Mouse (Mus musculus): ENCODE data around the gene Oprm1.
A peak's percentile ranks its signal among the peaks of the same experiment; 100 is the strongest.
"Not testable (repeated sequence)": the region's sequence is repeated elsewhere in the genome, so short reads cannot be mapped to it uniquely, and the experiment has no call there.

The Oprm1 gene

DNA sequence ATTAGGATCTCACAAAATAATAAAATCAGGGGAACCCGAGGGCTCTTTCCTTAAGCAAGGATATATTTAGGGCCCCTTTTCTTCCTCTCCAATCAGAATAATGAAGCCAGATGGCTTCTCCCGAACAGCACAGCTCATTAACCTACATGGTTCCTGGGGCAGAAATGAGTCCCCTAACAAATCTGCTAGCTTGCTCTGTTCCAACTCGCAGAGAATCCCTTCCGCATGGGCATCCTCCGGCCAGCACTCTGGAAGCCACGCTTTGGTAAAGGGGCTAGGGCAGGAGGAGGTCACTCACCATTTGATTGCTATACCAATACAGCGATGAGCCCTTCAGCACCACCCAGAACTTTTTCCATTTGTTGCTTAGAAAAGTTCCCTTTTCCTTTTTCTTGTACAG is 220.9 kb downstream of the Oprm1 start:
- peak; percentile 22 for DNase-seq (ENCODE audit: low read depth, low spot score)
- no peaks in the 10 kb centered on the region for H3K27me3 ChIP-seq (ENCODE audit: control insufficient read depth, insufficient read depth, low read length, poor library complexity, severe bottlenecking)
- H3K36me3 ChIP-seq (ENCODE audit: control insufficient read depth, insufficient read depth, low read length, poor library complexity, severe bottlenecking), result no peaks in the 10 kb centered on the region

DNA sequence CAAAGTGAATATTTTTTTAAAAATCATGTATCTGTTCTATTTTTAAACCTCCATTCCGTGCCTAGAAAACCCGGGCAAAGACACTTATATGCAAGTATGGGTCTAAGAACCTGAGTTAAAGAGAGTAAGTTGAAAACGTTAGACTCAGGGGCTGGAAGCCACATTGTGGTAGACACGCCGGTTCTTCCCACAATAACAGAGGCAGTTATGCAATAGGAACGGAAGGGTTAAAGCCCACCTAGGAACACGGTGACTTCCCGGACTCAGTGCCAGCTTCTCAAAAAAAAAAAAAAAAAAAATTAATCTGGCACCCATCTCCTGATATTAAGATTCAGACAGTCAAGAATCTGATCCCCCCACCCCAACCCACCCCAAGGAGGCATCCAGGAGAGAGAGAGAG is 221.5 kb downstream of the Oprm1 start:
- Histone ChIP-seq H3K27me3 (ENCODE audit: control insufficient read depth, insufficient read depth, low read length, poor library complexity, severe bottlenecking) (no peaks in the 10 kb centered on the region), H3K36me3 (ENCODE audit: control insufficient read depth, insufficient read depth, low read length, poor library complexity, severe bottlenecking) (no peaks in the 10 kb centered on the region)
- DNase-seq (ENCODE audit: low read depth, low spot score), result no peak

DNA sequence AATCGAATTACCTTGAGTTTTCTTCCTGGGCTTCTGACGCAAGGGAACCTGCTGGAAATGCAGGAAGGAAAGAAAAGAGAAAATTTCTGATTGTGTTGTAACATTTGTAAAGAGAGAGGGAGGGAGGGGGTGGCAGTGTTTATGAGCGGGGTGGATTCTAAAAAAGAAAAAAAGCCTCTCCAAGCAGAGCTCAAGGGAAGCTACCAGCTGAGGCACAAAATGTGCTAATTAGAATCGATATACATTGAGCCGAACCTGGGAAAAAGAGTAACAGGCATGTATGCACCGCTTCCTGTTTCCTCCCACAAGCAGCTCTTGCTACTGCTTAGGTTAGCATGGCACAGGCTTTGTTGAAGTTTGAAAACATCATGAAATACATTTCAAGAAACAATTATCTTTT is 221.9 kb downstream of the Oprm1 start:
- no peaks in the 10 kb centered on the region for H3K36me3 ChIP-seq (ENCODE audit: control insufficient read depth, insufficient read depth, low read length, poor library complexity, severe bottlenecking)
- DNase-seq (ENCODE audit: low read depth, low spot score), result peak; percentile 45
- no peaks in the 10 kb centered on the region for H3K27me3 ChIP-seq (ENCODE audit: control insufficient read depth, insufficient read depth, low read length, poor library complexity, severe bottlenecking)

DNA sequence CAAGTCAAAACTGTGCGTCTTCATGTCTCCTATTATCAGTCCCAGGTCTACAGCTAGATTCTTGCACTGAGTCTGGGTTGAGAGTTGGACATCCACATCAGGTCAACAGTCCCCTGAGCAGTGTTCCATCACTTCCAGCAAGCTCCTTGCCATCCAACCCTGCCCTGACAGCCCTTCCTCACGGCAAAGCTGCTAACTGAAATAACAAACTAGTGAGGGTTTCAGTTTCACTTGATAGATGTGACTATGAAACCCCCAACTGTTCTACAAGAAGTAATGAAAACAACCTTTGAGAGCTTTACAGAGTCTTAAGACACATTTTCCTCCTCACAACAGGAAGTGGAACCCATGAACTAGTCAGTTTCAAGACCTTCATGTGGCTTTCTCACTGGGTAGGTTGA is 224.4 kb downstream of the Oprm1 start:
- Histone ChIP-seq H3K36me3 (ENCODE audit: control insufficient read depth, insufficient read depth, low read length, poor library complexity, severe bottlenecking) (no peaks in the 10 kb centered on the region), H3K27me3 (ENCODE audit: control insufficient read depth, insufficient read depth, low read length, poor library complexity, severe bottlenecking) (no peaks in the 10 kb centered on the region)
- DNase-seq (ENCODE audit: low read depth, low spot score), result peak; percentile 71

DNA sequence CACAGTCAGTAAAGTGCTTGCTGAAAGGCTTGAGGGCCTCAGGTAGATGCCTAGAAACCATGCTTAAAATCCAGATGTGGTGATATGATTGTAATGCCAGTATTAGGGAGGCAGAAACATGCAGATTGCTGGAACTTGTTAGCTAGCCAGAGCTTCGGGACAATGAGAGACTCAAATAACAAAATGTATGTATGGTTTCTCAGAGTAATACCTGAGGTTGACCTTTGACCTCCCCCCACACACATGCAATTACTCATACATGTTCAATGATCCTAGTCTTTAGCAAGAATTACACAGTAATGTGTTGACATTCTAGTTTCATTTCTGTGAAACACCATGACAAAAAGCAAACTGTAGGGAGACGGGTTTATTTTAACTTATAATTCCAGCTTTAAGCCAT is 225.1 kb downstream of the Oprm1 start:
- no peaks in the 10 kb centered on the region for H3K27me3 ChIP-seq (ENCODE audit: control insufficient read depth, insufficient read depth, low read length, poor library complexity, severe bottlenecking)
- H3K36me3 ChIP-seq (ENCODE audit: control insufficient read depth, insufficient read depth, low read length, poor library complexity, severe bottlenecking), result no peaks in the 10 kb centered on the region
- DNase-seq (ENCODE audit: low read depth, low spot score), result peak; percentile 14

DNA sequence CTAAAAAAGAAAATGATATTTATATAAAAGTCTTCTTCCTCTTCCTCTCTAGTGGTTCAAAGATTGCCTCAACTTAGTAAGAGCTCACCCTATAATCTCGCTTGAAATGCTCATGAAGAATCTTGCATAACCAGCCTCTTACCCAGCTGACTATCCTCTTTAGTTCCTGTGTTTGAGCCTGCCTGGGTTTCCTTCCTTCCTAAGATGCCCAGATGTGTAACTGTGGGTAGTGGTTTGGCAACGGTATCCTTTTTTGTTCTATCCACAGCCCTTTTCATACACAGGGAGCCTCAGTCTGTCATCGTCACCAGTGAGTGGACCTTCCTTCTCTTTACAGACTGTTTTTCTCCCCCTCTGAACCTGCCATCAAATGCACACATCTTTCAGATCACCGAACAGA is 227.9 kb downstream of the Oprm1 start:
- no peak for DNase-seq (ENCODE audit: low read depth, low spot score)

DNA sequence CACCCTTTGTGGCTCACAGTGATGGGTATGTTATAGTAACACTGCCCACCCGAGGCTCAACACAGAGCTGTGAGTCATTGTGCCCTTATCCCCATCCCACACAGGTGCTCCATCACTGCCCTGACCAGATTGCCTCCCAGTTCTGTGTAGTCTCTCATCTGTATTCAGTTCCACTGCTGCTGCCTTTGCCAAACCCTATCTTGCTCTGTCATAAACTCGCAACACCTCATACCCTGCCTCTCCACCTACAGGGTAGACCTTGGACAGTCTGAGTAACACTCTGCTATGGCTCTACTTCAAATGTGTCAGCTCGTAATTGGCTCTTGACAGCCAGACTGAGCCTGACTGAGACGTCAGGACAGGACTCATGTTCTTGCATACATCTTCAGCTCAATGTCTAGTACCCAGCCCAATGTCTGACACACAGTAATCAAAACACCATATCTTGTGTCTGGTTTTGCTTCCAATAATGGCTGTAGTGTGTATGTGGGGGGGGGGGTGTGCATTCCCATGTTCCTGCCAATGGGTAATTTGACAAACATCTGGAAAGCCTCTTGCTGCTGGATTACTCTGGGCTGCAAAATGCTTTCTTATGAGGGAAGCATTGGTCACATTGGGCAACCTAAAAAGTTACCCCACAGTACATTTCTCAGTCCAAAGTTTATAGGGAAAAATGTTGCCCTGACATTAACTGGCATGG is 229.2 kb downstream of the Oprm1 start:
- no peaks in the 10 kb centered on the region for H3K27me3 ChIP-seq (ENCODE audit: control insufficient read depth, insufficient read depth, low read length, poor library complexity, severe bottlenecking)
- no peak for DNase-seq (ENCODE audit: low read depth, low spot score)
- no peaks in the 10 kb centered on the region for H3K36me3 ChIP-seq (ENCODE audit: control insufficient read depth, insufficient read depth, low read length, poor library complexity, severe bottlenecking)

More for the DNA sequence above, 227.9 kb downstream of the Oprm1 start:
- Histone ChIP-seq H3K36me3 (ENCODE audit: control insufficient read depth, insufficient read depth, low read length, poor library complexity, severe bottlenecking) (no peaks in the 10 kb centered on the region), H3K27me3 (ENCODE audit: control insufficient read depth, insufficient read depth, low read length, poor library complexity, severe bottlenecking) (no peaks in the 10 kb centered on the region)

DNA sequence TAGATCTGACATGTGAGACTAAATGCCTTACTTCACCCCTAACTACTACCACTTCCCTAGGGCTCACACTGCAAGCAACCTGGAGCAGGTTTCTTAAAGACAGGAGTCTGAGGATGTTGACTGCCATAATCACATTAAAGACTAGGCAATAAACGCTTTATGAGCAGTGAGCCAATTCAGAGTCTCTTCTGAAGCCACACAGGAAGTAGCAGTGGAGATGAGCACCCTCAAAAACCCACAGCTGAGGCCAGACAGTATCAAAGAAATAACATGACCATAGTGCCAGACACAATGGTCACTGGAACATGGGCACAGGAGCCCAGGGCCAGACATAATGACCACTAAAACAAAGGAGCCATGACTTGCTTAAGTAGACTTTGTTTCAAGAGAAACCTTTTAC is 230.2 kb downstream of the Oprm1 start:
- no peaks in the 10 kb centered on the region for H3K36me3 ChIP-seq (ENCODE audit: control insufficient read depth, insufficient read depth, low read length, poor library complexity, severe bottlenecking)
- H3K27me3 ChIP-seq (ENCODE audit: control insufficient read depth, insufficient read depth, low read length, poor library complexity, severe bottlenecking), result no peaks in the 10 kb centered on the region
- DNase-seq (ENCODE audit: low read depth, low spot score), result peak; percentile 22

DNA sequence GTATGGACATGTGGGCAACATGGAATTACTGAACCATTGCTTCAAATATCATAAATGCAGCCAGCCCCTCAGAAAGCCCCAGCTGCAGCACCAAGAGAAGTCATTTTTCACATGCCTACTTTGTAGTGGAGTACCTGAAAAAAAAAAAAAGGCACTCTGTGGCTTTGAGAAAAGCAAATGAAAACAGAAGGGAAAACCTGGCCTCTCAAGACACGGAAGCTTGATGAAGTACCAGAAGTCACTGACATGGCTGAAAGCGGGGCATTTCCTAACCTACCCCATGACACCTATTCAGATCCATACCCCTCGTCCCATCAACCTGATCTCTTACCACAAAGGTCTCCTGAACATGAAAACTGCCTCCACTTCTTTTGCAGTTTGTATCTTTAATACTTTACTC is 238.6 kb downstream of the Oprm1 start:
- DNase-seq (ENCODE audit: low read depth, low spot score), result no peak
- H3K36me3 ChIP-seq (ENCODE audit: control insufficient read depth, insufficient read depth, low read length, poor library complexity, severe bottlenecking), result no peaks in the 10 kb centered on the region
- no peaks in the 10 kb centered on the region for H3K27me3 ChIP-seq (ENCODE audit: control insufficient read depth, insufficient read depth, low read length, poor library complexity, severe bottlenecking)

DNA sequence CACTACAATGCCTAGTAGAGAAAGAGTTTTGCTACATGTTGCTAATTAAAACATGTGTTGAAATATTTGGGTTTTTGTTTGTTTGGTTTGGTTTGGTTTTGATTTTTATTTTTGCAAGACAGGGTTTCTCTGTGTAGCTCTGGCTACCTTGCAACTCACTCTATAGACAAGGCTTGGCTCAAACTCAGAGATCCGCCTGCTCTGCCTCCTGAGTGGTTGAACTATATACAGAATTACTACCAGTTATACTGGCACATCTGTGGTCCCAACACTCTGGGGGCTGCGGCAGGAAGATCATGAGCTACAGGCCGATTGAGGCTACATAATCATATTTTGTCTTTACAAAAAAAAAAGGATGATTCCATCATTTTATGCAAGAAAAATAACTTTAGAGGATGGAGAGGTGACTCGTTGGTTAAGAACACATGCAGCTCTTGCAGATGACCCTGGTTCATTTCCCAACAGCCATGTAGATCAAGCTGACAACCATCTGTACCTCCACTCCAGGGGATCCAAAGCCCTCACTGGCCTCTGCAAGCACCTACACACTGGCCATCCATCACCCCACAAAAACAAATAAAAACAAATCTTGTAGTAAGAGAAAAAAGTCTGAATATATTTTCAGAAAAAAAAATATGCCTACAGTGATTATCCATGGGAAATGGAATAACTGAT is 240.4 kb downstream of the Oprm1 start:
- H3K36me3 ChIP-seq (ENCODE audit: control insufficient read depth, insufficient read depth, low read length, poor library complexity, severe bottlenecking), result no peaks in the 10 kb centered on the region
- no peaks in the 10 kb centered on the region for H3K27me3 ChIP-seq (ENCODE audit: control insufficient read depth, insufficient read depth, low read length, poor library complexity, severe bottlenecking)
- no peak for DNase-seq (ENCODE audit: low read depth, low spot score)

DNA sequence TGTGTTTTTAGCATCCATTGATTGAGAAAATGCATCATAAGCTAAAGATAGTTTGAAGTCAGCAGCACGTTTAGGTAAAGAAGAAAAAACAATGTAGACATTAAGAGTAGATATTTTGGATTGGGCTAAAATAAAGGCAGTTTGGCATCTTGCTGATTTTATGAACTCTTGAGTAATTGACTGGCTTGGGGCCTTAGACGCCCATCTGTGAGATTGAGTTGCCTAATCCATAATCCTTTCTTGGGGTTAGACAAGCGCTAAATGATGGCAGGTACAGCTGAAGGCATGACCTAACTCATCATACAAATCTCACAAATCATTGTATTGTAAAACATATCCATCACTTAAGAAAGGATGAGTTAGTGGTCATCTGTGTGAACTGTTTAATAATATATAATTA is 241.0 kb downstream of the Oprm1 start:
- H3K27me3 ChIP-seq (ENCODE audit: control insufficient read depth, insufficient read depth, low read length, poor library complexity, severe bottlenecking), result no peaks in the 10 kb centered on the region
- no peaks in the 10 kb centered on the region for H3K36me3 ChIP-seq (ENCODE audit: control insufficient read depth, insufficient read depth, low read length, poor library complexity, severe bottlenecking)
- no peak for DNase-seq (ENCODE audit: low read depth, low spot score)

DNA sequence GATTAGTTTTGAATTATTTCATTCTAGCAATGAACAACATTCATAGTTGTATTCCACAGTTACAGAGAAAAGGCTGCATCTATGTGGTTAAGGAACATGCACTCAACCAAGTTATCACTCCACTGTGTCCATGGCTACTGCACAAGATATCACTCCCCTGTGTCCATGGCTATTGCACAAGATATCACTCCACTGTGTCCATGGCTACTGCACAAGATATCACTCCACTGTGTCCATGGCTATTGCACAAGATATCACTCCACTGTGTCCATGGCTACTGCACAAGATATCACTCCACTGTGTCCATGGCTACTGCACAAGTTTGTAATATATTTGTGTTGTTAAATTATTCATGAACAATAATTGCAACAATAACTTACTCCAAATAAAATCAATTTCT is 245.6 kb downstream of the Oprm1 start:
- DNase-seq (ENCODE audit: low read depth, low spot score); H3K27me3 ChIP-seq (ENCODE audit: control insufficient read depth, insufficient read depth, low read length, poor library complexity, severe bottlenecking); H3K36me3 ChIP-seq (ENCODE audit: control insufficient read depth, insufficient read depth, low read length, poor library complexity, severe bottlenecking): not testable (repeated sequence)

DNA sequence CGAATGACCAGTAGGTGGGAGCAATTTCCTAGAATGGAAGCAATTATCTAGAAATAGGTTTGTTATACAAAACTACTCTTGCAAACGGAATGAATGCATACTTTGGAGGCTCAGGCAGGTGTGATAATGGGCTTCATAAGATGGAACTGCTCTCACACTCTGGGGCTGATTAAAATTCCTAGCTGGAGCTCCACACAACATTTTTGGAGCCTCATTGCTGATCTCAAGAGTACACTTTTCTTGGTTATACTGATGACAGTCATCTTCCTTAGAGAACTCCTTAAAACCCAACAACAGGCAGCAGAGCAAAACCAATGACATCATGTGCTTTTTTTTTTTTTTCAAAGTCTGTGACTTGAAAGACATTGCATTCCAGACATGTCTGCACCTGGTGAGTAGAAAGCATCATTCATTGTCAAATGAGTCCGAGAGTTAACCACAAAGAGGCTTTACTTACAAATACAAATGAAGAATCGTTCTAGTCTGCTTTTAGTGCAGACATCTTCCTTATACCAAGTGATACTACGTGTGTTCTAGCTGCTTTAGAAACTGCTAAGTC is 246.8 kb downstream of the Oprm1 start:
- Histone ChIP-seq H3K36me3 (ENCODE audit: control insufficient read depth, insufficient read depth, low read length, poor library complexity, severe bottlenecking) (no peaks in the 10 kb centered on the region), H3K27me3 (ENCODE audit: control insufficient read depth, insufficient read depth, low read length, poor library complexity, severe bottlenecking) (no peaks in the 10 kb centered on the region)
- DNase-seq (ENCODE audit: low read depth, low spot score), result no peak

DNA sequence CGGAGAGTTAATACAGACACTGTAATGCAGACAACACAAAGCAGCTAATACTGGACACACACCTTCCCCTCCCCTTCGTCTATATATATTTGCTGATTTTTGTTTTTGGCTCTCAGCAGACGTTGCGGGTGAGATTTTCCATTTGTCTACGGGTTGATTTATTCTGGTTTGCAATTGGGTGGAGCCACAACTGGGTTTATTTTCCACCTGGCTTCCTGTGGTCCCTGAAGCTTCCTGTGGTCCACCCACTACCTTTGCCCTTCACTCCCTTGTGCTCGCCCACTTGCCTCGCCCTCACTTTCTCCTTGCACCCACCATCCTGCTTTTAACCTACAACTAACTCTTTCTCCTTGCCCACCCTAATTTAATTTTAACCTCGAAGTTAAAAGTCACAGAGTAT is 252.2 kb downstream of the Oprm1 start:
- H3K27me3 ChIP-seq (ENCODE audit: control insufficient read depth, insufficient read depth, low read length, poor library complexity, severe bottlenecking), result no peaks in the 10 kb centered on the region
- DNase-seq (ENCODE audit: low read depth, low spot score), result peak; percentile 36
- no peaks in the 10 kb centered on the region for H3K36me3 ChIP-seq (ENCODE audit: control insufficient read depth, insufficient read depth, low read length, poor library complexity, severe bottlenecking)

DNA sequence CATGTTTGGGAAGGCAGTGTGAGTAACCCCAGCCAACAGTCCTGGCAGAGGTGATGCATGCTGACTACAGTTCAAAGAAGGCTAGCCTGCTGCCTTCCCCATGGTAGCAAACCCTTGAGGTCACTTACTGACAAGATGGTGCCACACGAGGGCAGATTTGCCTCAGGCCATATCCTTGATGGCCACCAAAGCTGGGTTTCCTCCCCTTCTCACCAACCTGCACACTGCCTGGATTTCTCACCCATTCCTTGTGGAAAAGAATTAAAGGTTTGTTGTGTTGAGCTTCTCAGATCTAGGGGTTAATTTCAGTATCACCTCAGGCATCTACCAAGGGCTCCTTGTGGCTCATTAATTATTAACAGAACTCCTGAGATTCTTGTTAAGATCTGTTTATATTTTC is 256.9 kb downstream of the Oprm1 start:
- peak; percentile 8 for DNase-seq (ENCODE audit: low read depth, low spot score)
- Histone ChIP-seq H3K36me3 (ENCODE audit: control insufficient read depth, insufficient read depth, low read length, poor library complexity, severe bottlenecking) (no peaks in the 10 kb centered on the region), H3K27me3 (ENCODE audit: control insufficient read depth, insufficient read depth, low read length, poor library complexity, severe bottlenecking) (no peaks in the 10 kb centered on the region)

All from splenic B cell, adult 2 months (primary cell).